Mouse (Mus musculus) stomach, embryonic 16.5 days (tissue): ENCODE results near the gene Gm11634. TPM values are rescaled to one million over a fixed set of nuclear protein-coding genes. Genes with fewer than 3 reads are reported as not detected.

Experiments
- ATAC-seq: fragments of 200-750 bp; cut with Nextera tagmentation; 2 replicates; pipeline ENCODE4 v1.8.0; 2017; ENCODE audit warnings: moderate number of reproducible peaks, moderate TSS enrichment; ENCODE audit not compliant: insufficient read depth, low FRiP score
- H3K27ac ChIP-seq: fragments of 300-500 bp; sonication (generic); 2 replicates; pipeline ENCODE4 v1.5.1; 2014; ENCODE audit warnings: low read length
- H3K27me3 ChIP-seq: fragments of 300-500 bp; sonication (generic); 2 replicates; pipeline ENCODE4 v1.6.1; 2014; ENCODE audit warnings: low read length, control low read depth, mixed read lengths; ENCODE audit not compliant: control insufficient read depth, insufficient read depth
- H3K36me3 ChIP-seq: fragments of 300-500 bp; sonication (generic); 2 replicates; pipeline ENCODE4 v1.6.1; 2014; ENCODE audit warnings: low read length; ENCODE audit not compliant: control insufficient read depth, insufficient read depth
- H3K4me1 ChIP-seq: fragments of 300-500 bp; sonication (generic); 2 replicates; pipeline ENCODE4 v1.6.1; 2014; ENCODE audit warnings: low read length, control low read depth, mixed read lengths; ENCODE audit not compliant: control insufficient read depth, insufficient read depth
- H3K4me2 ChIP-seq: fragments of 300-500 bp; sonication (generic); 2 replicates; pipeline ENCODE4 v1.6.1; 2014; ENCODE audit warnings: low read depth, low read length, mixed read lengths
- H3K4me3 ChIP-seq: fragments of 300-500 bp; sonication (generic); replicated peaks from 2 replicates; pipeline ENCODE4 v1.5.1; 2014; ENCODE audit warnings: mild to moderate bottlenecking, low read length
- H3K9ac ChIP-seq: fragments of 300-500 bp; sonication (generic); 2 replicates; pipeline ENCODE4 v1.6.1; 2014; ENCODE audit warnings: low read length
- H3K9me3 ChIP-seq: fragments of 300-500 bp; sonication (generic); replicated peaks from 2 replicates; pipeline ENCODE4 v1.6.1; 2016; ENCODE audit warnings: low read length, control low read depth; ENCODE audit not compliant: control insufficient read depth
- WGBS: fragments of 180-500 bp; shearing (Covaris S2); extraction: QIAGEN DNeasy Blood & Tissue Kit; methylation state at CpG from one replicate; pipeline ENCODE4 v1.1.7; 2014; 5-methylcytosine and 5-hydroxymethylcytosine counted together
- polyA plus RNA-seq: library from polyadenylated mRNA; unstranded; fragments of >200 nt; fragmentation: Nextera tagmentation; extraction: Ambion mirVana; gene quantifications from 2 replicates; pipeline ENCODE4 v1.2.1, GENCODE M21; 2015

Gene Gm11634
- polyA plus RNA-seq, 1 experiment from 2014 or later: not detected

DNA sequence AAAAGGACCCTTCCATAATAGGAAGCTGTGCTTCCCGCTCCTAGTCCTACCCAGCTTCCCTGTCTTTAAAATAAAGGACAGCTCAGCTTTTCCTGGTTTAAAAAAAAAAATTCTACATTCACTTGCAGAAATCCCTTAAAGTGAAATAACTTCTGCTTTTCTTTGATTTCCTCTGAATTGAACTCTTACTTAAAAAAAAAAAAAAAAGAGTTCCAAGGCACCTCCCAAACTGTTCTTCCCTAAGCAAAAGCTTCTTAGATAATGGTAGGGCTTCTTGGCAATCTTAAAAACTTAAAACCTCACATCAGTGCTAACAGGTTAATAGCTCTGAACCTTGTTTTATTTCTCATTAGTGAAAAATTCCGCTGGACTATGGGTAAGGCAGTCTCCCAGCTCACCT lies 15.9 kb downstream of the Gm11634 start:
- no peak for ATAC-seq
- Histone ChIP-seq H3K27me3 (no peaks in the 10 kb centered on the region), H3K4me1 (no peaks in the 10 kb centered on the region), H3K27ac (no peak overlapping the region), H3K4me2 (no peak overlapping the region), H3K36me3 (peaks cover 6% of the 10 kb centered on the region; the same call in 1 of the 2 replicates), H3K4me3 (no peak overlapping the region), H3K9ac (no peak overlapping the region), H3K9me3 (no peaks in the 10 kb centered on the region)
- 94% methylated on average over 2 of the region's 2 CpGs for WGBS

DNA sequence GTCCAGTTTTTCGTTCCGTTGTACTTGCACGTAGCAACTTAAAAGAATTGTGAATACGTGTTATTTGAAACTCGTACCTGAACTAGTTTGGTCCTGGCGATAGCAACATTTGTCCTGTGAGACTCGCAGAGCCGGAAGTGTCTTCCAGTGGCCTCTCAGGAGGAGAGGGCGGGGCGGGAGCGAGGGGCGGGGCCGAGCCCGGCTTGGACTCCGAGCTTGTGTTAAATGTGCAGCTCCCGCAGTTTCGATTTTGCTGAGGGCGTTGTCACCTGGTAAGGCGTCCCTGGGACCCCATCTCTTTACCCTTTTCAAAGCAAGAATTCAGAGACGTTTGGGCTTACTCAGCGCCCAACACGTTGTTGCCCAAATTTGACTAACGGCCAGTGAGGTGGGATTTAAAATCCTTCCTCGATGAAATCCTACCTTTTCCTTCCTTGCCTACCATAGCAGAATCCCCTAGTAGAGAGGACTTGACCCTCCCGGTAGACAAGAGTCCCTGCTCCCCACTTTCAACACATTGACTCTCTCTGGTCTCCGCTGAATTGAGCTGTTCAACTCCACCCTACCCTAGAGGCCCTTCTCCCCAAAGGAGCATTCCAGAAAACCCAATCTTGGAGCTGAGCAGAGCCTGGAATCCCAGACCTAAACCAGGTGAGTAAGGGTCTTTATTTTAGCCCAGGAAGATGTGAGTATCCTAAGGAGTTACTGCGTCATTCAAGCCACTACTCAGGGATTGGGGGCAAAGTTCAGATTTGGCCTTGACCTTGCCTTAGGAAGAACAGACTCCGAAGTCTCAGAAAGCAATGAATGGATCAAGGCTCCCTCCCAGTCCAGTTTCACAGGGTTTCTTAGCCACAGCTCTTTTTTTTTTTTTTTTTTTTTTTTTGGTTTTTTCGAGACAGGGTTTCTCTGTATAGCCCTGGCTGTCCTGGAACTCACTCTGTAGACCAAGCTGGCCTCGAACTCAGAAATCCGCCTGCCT lies 16.7 kb downstream of the Gm11634 start, which contains the start of gene Tmem106a:
Gene Tmem106a (plus strand): TSS at position 189 of the 982 bp plus-strand sequence.
- H3K36me3 ChIP-seq: peaks cover 11% of the 10 kb centered on the region
- no peaks in the 10 kb centered on the region for H3K9me3 ChIP-seq
- peak; percentile 89; the same call in 1 of the 2 replicates for ATAC-seq
- WGBS: 14% methylated on average over 29 of the region's 31 CpGs
- no peaks in the 10 kb centered on the region for H3K4me1 ChIP-seq
- no peaks in the 10 kb centered on the region for H3K27me3 ChIP-seq
- peak within 1 kb of the TSS; percentile 61 for H3K4me3 ChIP-seq
- H3K27ac ChIP-seq: peak within 1 kb of the TSS; percentile 66; the same call in 1 of the 2 replicates
- peak within 1 kb of the TSS; percentile 66 for H3K4me2 ChIP-seq
- peak within 1 kb of the TSS; percentile 75 for H3K9ac ChIP-seq

DNA sequence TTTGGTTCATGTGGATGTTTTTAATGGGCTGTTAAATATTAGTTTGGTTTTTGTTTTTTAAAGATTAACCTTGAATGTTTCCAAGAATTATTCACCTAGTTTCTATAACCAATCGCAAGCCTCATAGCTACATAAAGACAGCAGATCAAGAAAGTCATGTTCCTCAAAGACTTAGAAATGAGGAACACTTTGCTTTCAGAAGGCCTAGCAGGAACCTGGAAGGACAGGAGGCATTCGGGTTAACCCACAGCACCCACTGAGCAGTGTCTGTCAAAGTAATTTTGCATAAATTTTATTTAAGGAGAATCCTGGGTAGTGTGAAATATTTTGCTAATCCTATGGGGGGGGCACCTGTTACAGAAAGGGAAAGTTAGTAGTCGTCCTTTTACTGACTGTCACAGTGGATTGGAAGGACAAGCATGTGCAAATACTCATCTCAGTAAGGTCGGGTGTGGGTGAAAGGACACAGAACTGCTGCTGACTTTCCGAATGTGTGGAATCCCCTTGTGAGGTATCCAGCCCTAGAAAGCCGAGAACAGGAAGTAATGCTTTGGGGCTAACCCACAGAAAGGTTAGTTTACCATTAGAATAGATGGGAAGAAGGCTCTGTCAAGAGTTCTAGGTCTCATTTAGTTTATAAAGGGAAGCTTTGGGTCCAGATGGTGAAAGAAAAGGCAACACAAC lies 17.8 kb downstream of the Gm11634 start:
- H3K9me3 ChIP-seq: no peaks in the 10 kb centered on the region
- H3K27ac ChIP-seq: no peak overlapping the region
- H3K9ac ChIP-seq: no peak overlapping the region
- no peak overlapping the region for H3K4me2 ChIP-seq
- no peak overlapping the region for H3K4me3 ChIP-seq
- H3K36me3 ChIP-seq: peaks cover 11% of the 10 kb centered on the region
- H3K4me1 ChIP-seq: no peaks in the 10 kb centered on the region
- no peak for ATAC-seq
- WGBS: 64% methylated on average over 6 of the region's 6 CpGs
- no peaks in the 10 kb centered on the region for H3K27me3 ChIP-seq

DNA sequence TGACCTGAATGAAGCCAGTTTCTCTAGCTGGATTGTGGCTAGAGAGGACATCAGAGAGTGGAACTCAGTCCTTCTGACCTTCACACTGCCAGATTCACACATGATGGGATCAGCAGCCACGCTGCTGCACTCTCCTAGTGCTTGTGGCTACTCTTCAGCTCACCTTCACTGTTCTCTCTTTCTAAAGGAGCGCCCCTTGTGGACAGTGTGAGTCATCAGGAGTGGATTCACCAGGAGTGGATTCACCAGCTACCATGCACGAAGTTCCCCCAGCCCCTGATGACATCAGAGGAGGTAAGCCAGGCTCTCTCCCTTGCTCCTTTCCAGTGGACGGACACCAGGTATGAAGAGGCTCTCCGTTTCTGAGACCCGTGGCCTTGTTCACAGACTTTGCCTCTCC lies 22.9 kb downstream of the Gm11634 start:
- 76% methylated on average over 6 of the region's 6 CpGs for WGBS
- Histone ChIP-seq H3K27ac (no peak overlapping the region), H3K9me3 (no peaks in the 10 kb centered on the region), H3K9ac (no peak overlapping the region), H3K4me2 (no peak overlapping the region), H3K4me3 (no peak overlapping the region), H3K36me3 (peaks cover 27% of the 10 kb centered on the region), H3K27me3 (no peaks in the 10 kb centered on the region), H3K4me1 (no peaks in the 10 kb centered on the region)
- no peak for ATAC-seq

DNA sequence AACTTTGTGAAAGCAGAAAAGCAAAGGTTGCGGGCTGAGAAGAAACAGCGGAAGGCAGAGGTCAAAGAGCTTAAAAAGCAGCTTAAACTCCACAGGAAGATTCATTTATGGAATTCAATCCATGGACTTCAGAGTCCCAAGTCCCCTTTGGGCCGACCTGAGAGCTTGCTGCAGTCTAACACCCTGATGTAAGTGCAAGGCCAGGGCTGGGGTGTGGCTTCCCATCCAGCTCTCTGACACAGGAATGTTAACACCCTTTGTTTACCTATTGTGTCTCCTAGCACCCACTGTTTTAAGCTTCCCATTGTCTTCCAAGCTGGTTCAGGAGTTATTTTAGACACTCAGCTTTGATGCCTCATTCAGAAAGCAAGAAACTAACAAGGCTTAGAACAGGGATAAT lies 30.6 kb downstream of the Gm11634 start:
- H3K27ac ChIP-seq: no peak overlapping the region
- no peak for ATAC-seq

DNA sequence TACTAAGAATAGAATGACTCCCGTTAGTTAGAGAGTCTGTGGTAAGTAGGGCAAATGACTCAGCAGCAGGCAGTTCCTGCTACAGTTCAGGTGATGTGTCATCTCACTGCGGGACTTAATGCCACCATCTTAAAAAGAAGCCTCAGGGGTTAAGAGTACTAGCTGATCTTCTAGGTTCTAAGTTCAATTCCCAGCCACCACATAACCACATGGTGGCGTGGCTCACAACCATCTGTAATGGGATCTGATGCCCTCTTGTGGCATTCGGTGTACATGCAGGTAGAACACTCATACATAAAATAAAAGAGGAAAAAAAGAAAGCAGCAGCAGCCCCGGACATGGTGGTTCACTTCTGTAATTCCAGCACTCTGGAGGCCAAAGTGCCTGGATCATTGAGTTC lies 36.7 kb downstream of the Gm11634 start:
- H3K27ac ChIP-seq: no peak overlapping the region
- H3K9ac ChIP-seq: no peak overlapping the region
- H3K27me3 ChIP-seq: no peaks in the 10 kb centered on the region
- no peaks in the 10 kb centered on the region for H3K4me1 ChIP-seq
- no peak overlapping the region for H3K4me2 ChIP-seq
- 37% methylated on average over 5 of the region's 5 CpGs for WGBS
- no peaks in the 10 kb centered on the region for H3K9me3 ChIP-seq
- no peak for ATAC-seq
- no peak overlapping the region for H3K4me3 ChIP-seq
- peaks cover 20% of the 10 kb centered on the region; the same call in 1 of the 2 replicates for H3K36me3 ChIP-seq

More for the DNA sequence above, 30.6 kb downstream of the Gm11634 start:
- Histone ChIP-seq H3K4me1 (no peaks in the 10 kb centered on the region), H3K9me3 (no peaks in the 10 kb centered on the region), H3K9ac (no peak overlapping the region), H3K36me3 (peaks cover 34% of the 10 kb centered on the region; the same call in 1 of the 2 replicates), H3K4me2 (no peak overlapping the region), H3K27me3 (no peaks in the 10 kb centered on the region), H3K4me3 (no peak overlapping the region)
- WGBS: 72% methylated on average over 3 of the region's 3 CpGs

DNA sequence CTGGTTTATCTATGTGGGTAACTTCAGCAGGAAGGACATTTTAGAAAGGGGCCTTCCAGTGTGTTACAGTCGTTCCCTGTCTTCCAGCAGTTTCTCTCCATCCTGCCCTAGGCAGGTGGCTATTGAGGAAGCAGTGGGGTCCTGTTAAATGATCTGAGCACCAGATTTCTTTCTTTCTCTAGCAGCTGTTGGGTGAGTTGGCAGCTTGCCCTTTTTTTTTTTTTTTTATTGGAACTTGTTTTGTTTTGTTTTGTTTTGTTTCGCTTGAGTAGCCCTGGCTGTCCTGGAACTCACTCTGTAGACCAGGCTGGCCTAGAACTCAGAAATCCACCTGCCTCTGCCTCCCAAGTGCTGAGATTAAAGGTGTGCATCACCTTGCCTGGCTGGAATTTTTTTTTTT lies 42.1 kb downstream of the Gm11634 start:
- no peaks in the 10 kb centered on the region for H3K9me3 ChIP-seq
- H3K4me3 ChIP-seq: no peak overlapping the region
- no peaks in the 10 kb centered on the region for H3K27me3 ChIP-seq
- no peak overlapping the region for H3K4me2 ChIP-seq
- peaks cover 9% of the 10 kb centered on the region for H3K4me1 ChIP-seq
- 78% methylated on average over 2 of the region's 2 CpGs for WGBS
- H3K9ac ChIP-seq: no peak overlapping the region
- no peak overlapping the region for H3K27ac ChIP-seq
- H3K36me3 ChIP-seq: no peaks in the 10 kb centered on the region
- no peak for ATAC-seq

DNA sequence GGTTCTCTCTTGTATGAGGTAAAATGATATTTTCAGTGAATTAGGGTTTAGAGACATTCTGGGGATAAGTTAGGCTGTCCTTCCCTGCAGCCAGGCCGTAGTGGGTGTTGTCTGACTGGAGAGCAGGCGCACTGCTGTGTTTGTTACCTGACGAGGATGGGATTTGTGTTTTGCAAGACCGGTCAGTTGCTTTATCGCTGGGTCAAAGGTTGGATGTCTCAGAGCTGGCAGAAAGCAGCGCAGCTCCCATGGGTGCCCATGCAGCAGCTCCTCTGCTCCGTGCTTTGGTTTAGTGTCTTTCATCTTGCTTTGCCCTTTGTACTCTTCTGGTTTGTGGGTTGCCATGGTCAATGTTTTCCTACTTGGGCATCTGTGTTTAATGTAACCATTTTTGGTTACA lies 42.5 kb downstream of the Gm11634 start:
- H3K4me1 ChIP-seq: peaks cover 9% of the 10 kb centered on the region
- no peak overlapping the region for H3K4me2 ChIP-seq
- H3K27me3 ChIP-seq: no peaks in the 10 kb centered on the region
- no peak overlapping the region for H3K9ac ChIP-seq
- no peak overlapping the region for H3K4me3 ChIP-seq
- H3K36me3 ChIP-seq: no peaks in the 10 kb centered on the region
- H3K9me3 ChIP-seq: no peaks in the 10 kb centered on the region
- no peak for ATAC-seq
- no peak overlapping the region for H3K27ac ChIP-seq
- 91% methylated on average over 7 of the region's 7 CpGs for WGBS
